Mouse (Mus musculus) lung, adult 2 months (tissue): ENCODE measurements at regions not wholly inside any gene's neighbourhood (a gene's known extent, or its start where the extent isn't known, plus 50 kb on each side); places are given as distances from the start of the nearest gene placed in this dataset.
"Not testable (repeated sequence)": the region's sequence is repeated elsewhere in the genome, so short reads cannot be mapped to it uniquely, and the experiment has no call there.

Experiments used
- CTCF ChIP-seq: fragments of 200-500 bp; IDR thresholded peaks from 2 replicates; pipeline ENCODE4 v1.5.1; 2011; ENCODE audit warnings: mild to moderate bottlenecking, low read length, control low read depth; ENCODE audit not compliant: insufficient read depth
- POLR2A ChIP-seq: fragments of 200-500 bp; IDR thresholded peaks from 2 replicates; pipeline ENCODE4 v1.6.1; 2011; ENCODE audit warnings: low read depth, mild to moderate bottlenecking, control low read depth, low read length, borderline replicate concordance; ENCODE audit errors: extremely low read depth

DNA sequence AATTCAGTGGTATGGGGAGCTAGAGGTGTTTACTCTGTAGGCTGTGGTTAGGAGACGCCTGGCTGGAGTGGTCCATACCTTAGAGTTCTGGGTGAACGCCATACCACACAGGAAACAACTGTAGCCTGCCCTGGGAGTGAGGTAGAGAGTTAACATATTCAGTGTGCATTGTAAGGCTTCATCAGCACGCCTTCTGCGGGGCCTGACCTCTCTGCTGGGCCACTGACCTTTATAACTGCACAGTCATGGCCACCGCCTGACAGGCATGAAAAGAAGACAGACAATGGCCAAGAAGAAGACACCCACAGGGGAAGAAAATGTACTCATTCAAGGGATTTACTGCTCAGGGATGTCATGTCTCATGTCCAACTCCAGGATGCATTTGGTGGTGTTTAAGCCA is 191.4 kb upstream of the Cdk6 start:
- not testable (repeated sequence) for TF ChIP-seq POLR2A, CTCF
